Comparison of ENCODE assay signal across 8 mouse cellular contexts in genomic region chr10:43022190-43022761, GRCm38 (mm10).
DNase-seq lines count a peak whose midpoint lies in the region; ATAC-seq lines count a peak whose summit lies in the region.

No protein-coding gene starts in this region.

- H3K4me1 ChIP-seq in liver, embryonic 11.5 days (replicated peaks; ENCODE audit: control insufficient read depth, insufficient read depth, low read length) = peaks cover 5% of the 10 kb centered on the region; the same call in 1 of the 2 replicates
- peaks cover 11% of the 10 kb centered on the region for H3K4me1 ChIP-seq in embryonic facial prominence, embryonic 14.5 days (ENCODE audit: control insufficient read depth, insufficient read depth, low read length)
- peaks cover 20% of the 10 kb centered on the region for H3K4me1 ChIP-seq in limb, embryonic 15.5 days
- peaks cover 19% of the 10 kb centered on the region for H3K4me1 ChIP-seq in stomach, embryonic 16.5 days (ENCODE audit: control insufficient read depth, insufficient read depth, low read length)

- peak overlapping the region; percentile 54; the same call in 1 of the 2 replicates for H3K4me3 ChIP-seq in liver, embryonic 11.5 days (ENCODE audit: low read depth, low read length)
- peak overlapping the region; percentile 52 for H3K4me3 ChIP-seq in embryonic facial prominence, embryonic 14.5 days (ENCODE audit: low read depth, low read length)
- H3K4me3 ChIP-seq in limb, embryonic 15.5 days = peak overlapping the region; percentile 53
- peak overlapping the region; percentile 60 for H3K4me3 ChIP-seq in stomach, embryonic 16.5 days (replicated peaks; ENCODE audit: low read length)

- H3K4me2 ChIP-seq in liver, embryonic 11.5 days = peak overlapping the region; percentile 71
- peak overlapping the region; percentile 98 for H3K4me2 ChIP-seq in embryonic facial prominence, embryonic 14.5 days (ENCODE audit: low read depth, low read length)
- H3K4me2 ChIP-seq in limb, embryonic 15.5 days = peak overlapping the region; percentile 95
- H3K4me2 ChIP-seq in stomach, embryonic 16.5 days (ENCODE audit: low read depth, low read length) = peak overlapping the region; percentile 99

- no peaks in the 10 kb centered on the region for H3K9me3 ChIP-seq in liver, embryonic 11.5 days (ENCODE audit: control insufficient read depth, low read length)
- no peaks in the 10 kb centered on the region for H3K9me3 ChIP-seq in embryonic facial prominence, embryonic 14.5 days (ENCODE audit: control insufficient read depth, low read length)
- no peaks in the 10 kb centered on the region for H3K9me3 ChIP-seq in limb, embryonic 15.5 days
- no peaks in the 10 kb centered on the region for H3K9me3 ChIP-seq in stomach, embryonic 16.5 days (replicated peaks; ENCODE audit: control insufficient read depth, low read length)

- peaks cover 72% of the 10 kb centered on the region for H3K27me3 ChIP-seq in liver, embryonic 11.5 days (replicated peaks; ENCODE audit: control insufficient read depth, insufficient read depth, low read length)
- H3K27me3 ChIP-seq in embryonic facial prominence, embryonic 14.5 days (replicated peaks; ENCODE audit: control insufficient read depth, insufficient read depth, low read length) = peaks cover 29% of the 10 kb centered on the region
- peaks cover 49% of the 10 kb centered on the region for H3K27me3 ChIP-seq in limb, embryonic 15.5 days
- H3K27me3 ChIP-seq in stomach, embryonic 16.5 days (ENCODE audit: control insufficient read depth, insufficient read depth, low read length) = peaks cover 40% of the 10 kb centered on the region

- DNase-seq in liver, embryonic 11.5 days (ENCODE audit: low spot score) = no peak
- no peak for DNase-seq in liver
- peak; percentile 63 for DNase-seq in embryonic facial prominence, embryonic 14.5 days (ENCODE audit: low spot score)
- no peak for DNase-seq in layer of hippocampus, postnatal 25 days (ENCODE audit: extremely low spot score in 1 of 2, low spot score in 1 of 2)
- DNase-seq in right cerebral cortex, postnatal 14 days = no peak
- DNase-seq in thymus, postnatal 14 days = no peak

- no peak overlapping the region for H3K27ac ChIP-seq in liver, embryonic 11.5 days (ENCODE audit: low read depth, low read length)
- H3K27ac ChIP-seq in embryonic facial prominence, embryonic 14.5 days (replicated peaks; ENCODE audit: low read depth, low read length) = no peak overlapping the region
- H3K27ac ChIP-seq in limb, embryonic 15.5 days = no peak overlapping the region
- no peak overlapping the region for H3K27ac ChIP-seq in stomach, embryonic 16.5 days (ENCODE audit: low read length)

- ATAC-seq in liver, embryonic 11.5 days (replicated peaks; ENCODE audit: low FRiP score) = no peak; the same call in 1 of the 2 replicates
- peak; percentile 64 for ATAC-seq in embryonic facial prominence, embryonic 14.5 days (ENCODE audit: low read depth)
- peak; percentile 62 for ATAC-seq in limb, embryonic 15.5 days (ENCODE audit: insufficient number of reproducible peaks, low FRiP score, low TSS enrichment, low read depth)
- no peak for ATAC-seq in stomach, embryonic 16.5 days (ENCODE audit: insufficient read depth, low FRiP score)

- no peaks in the 10 kb centered on the region for H3K36me3 ChIP-seq in liver, embryonic 11.5 days (ENCODE audit: control insufficient read depth, insufficient read depth, low read length)
- no peaks in the 10 kb centered on the region for H3K36me3 ChIP-seq in embryonic facial prominence, embryonic 14.5 days (ENCODE audit: control insufficient read depth, insufficient read depth, low read length)
- H3K36me3 ChIP-seq in limb, embryonic 15.5 days = no peaks in the 10 kb centered on the region
- no peaks in the 10 kb centered on the region for H3K36me3 ChIP-seq in stomach, embryonic 16.5 days (ENCODE audit: control insufficient read depth, insufficient read depth, low read length)

- WGBS in liver, embryonic 11.5 days = 6% methylated on average over 29 of the region's 29 CpGs
- whole genome bisulfite sequencing in embryonic facial prominence, embryonic 14.5 days = 11% methylated on average over 26 of the region's 29 CpGs
- WGBS in limb, embryonic 15.5 days = 11% methylated on average over 29 of the region's 29 CpGs
- 7% methylated on average over 29 of the region's 29 CpGs for WGBS in stomach, embryonic 16.5 days

- H3K9ac ChIP-seq in liver, embryonic 11.5 days (ENCODE audit: low read depth, low read length) = no peak overlapping the region
- H3K9ac ChIP-seq in embryonic facial prominence, embryonic 14.5 days (ENCODE audit: low read depth, low read length) = peak overlapping the region; percentile 68
- no peak overlapping the region for H3K9ac ChIP-seq in limb, embryonic 15.5 days
- peak overlapping the region; percentile 71 for H3K9ac ChIP-seq in stomach, embryonic 16.5 days (ENCODE audit: low read length)

Comparison
In these comparisons a context has a peak if more than half of its experiments do, and no peak if none do; other contexts are left out.
1. ATAC-seq: peak in embryonic facial prominence, embryonic 14.5 days (single experiment) and limb, embryonic 15.5 days (single experiment); none in liver, embryonic 11.5 days (single experiment) and stomach, embryonic 16.5 days (single experiment).
2. H3K9ac ChIP-seq: peak in embryonic facial prominence, embryonic 14.5 days (single experiment) and stomach, embryonic 16.5 days (single experiment); none in liver, embryonic 11.5 days (single experiment) and limb, embryonic 15.5 days (single experiment).
3. Peak in every context shown above with its lines, with median percentiles within 50 percentile points of each other: H3K4me2 ChIP-seq and H3K4me3 ChIP-seq.